Mouse (Mus musculus) monocyte, adult 2 months (primary cell): ENCODE measurements around the gene Sphkap.

ENCODE experiments used
- DNase-seq, 2 experiments: peaks; one replicate each; pipeline ENCODE4 v3.0.0; 2022; ENCODE audit warnings: low spot score in 2 of 2, low read depth in 1 of 2

Sphkap gene

DNA sequence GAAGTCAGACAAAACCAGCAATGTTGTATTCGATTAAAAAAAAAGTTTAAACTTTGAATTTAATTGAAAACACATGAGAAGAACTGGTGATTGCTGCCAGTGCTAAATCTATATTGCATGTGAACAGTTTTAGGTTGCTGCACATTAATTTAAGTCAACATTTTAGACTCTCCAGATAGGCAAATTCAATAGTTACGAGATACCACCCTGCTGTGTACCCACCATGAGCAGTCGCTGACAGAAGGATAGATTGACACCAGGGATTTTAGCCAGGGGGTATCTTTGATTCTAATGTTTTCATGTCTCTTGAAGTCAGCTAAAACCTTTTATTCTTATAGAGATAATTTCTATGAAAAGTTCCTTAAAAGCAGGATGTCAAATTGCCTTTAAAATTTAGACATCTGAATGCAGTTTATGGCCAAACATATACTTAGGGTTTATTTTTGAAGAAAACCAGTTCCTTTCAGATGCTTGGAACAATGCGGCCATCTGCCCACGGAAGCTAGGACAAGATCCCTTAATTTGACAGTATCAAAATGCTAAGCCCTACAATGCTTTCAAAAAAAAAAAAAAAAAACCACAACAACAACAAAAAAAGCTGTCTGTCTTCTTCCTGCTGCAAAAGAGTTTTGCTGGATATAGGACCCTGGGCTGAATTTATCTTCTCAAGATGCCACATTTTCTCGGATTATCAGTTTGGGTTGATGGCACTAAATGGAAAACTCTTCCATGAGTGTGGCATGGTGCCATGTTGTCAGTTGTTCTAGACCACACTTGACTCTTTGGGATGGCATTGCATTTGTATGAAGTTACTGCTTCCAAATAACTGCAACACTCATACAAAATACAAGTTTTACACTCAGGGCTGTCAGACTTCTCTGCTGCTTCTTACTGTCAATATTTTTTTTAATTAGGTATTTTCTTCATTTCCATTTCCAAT is 110.6 kb downstream of the Sphkap start:
- DNase-seq, result no peak

- no peak for DNase-seq
Measured at GRCm38 (mm10) chr1:83285866-83286265, 122.1 kb downstream of the Sphkap start.

DNA sequence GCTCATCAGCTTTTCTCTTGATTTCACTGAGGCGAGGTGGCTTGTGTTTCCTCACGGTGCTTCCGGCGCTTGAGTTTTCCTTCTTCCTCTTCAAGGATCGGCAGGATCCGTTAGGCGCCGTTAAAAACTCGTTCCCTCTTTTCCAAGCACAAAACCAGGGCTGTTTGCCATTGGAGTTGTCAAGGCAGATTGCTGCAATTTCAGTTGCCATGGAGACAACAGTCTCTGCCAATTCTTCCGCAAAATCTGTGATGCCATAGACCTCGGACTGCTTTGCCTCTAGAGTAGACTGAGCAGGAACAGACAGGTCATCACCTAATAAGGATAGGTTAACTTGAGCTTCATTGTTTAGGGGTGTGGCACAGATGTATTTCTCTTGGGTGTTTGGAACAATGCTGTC is 131.0 kb downstream of the Sphkap start:
- no peak for DNase-seq

- no peak for DNase-seq
Measured at GRCm38 (mm10) chr1:83276637-83277036, 131.4 kb downstream of the Sphkap start.

- no peak for DNase-seq
Measured at GRCm38 (mm10) chr1:83251746-83252145, 156.3 kb downstream of the Sphkap start.

DNA sequence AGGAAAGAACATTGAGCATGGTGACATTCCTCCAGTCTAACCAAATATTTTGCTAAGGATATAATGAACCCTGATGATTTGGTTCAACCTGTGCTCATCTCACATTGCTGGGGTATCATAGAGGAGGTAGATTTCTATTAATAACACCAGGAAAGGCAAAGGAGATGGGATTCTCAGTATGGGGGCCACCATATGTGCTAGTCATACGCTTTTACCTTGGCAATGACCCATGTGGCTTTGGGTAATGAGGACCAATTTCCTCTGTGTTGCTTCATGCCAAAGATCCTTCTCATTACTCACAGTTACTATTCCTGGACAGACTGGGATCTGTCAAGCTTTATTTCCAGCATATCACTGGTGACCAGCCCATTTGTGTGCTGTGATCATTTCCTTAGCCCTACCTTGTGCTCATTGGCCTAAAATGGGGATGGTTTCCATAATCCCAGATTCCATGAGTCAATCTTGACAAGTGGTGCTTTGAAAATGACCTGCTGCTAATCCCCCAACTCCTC is 159.7 kb downstream of the Sphkap start:
- no peak for DNase-seq

- DNase-seq, result no peak
Measured at GRCm38 (mm10) chr1:83227946-83228345, 180.1 kb downstream of the Sphkap start.

DNA sequence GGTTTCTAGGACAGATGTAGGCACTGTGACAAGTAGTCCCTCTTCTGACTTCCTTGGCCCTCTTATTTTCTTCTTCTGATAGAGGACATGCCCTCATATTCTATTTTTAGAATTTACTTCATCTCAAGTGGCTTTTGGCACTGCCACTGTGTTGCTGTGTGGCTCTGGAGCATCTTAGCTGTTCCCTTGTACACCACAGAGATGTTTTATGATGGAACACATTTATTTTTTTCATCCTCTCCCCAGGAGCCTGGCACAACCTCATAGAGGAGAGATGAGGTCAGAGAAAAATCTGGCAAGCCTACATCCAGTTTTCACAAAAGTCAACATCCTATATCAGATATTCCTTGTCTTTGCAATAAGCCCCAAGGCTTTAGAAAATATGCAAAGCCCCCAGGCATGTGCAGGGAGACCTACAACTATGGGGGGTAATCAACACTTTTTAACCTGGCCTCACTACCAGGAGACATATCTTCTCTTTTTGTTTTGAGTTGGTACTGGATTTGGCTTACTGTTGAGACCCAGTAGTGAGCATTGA is 183.5 kb downstream of the Sphkap start:
- no peak for DNase-seq

DNA sequence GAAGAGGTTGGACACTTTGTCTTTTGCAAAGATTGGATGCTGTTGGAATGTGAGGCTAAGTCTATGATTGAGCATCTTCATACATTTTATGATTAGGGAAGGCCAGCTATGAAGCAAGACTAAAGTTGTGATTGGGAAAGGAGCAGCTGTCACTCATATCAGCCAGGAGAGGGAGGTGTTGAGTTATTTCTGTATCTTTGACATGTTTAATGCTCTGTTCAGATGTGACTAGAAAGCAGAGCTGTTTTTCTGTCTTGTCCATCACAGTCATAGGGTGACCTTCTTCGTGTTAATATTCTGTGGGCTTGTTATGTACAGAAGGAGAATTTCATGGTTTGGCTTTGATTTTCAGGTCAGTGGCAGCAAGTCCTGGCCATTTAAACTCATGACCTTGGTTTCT is 184.9 kb downstream of the Sphkap start:
- no peak for DNase-seq

DNA sequence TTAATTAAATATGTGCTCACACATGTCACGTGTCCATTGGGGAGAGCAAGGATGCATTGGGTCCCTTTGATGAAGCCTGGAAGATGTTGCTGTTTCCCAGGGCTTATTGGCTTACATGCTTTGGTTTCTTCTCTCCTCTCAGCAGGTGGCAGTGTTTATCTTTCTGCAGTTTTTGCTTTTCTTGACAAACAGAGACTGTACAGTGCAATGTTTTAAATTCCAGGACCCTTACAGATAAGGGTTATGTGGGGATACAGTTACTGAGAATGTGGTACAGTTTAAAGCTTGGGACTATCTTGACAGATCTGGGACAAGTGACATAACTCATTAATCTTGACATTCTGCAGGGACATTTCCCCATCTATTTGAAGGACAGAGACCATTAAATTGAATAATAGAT is 189.7 kb downstream of the Sphkap start:
- DNase-seq, result no peak

DNA sequence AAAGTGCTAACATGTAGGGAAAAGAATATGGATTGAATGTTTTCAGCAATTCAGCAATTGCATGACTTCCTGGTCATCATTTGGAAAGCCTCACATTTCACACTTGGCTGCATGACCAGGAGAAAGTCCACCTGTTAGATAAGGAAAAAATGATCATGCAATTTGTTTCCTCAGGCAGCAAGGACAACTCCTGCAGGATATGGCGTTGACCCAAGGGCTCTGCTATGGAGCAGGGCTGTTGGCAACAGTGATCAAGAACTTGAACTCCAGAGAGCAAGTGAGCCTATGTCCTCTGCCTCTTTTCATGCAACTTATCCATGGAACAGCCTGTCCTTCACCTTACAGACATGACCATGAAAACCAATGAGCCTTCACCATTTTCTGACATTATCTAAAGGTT is 198.0 kb downstream of the Sphkap start:
- no peak for DNase-seq
